Mouse (Mus musculus) 3T3-L1 (cell line): ENCODE data around the gene Xirp2.
A peak's percentile ranks its signal among the peaks of the same experiment; 100 is the strongest.

Experiments
- DNase-seq: peaks from one replicate; pipeline ENCODE4 v3.0.0-alpha.2; 2015; ENCODE audit warnings: low read depth, low spot score

The Xirp2 gene

DNA sequence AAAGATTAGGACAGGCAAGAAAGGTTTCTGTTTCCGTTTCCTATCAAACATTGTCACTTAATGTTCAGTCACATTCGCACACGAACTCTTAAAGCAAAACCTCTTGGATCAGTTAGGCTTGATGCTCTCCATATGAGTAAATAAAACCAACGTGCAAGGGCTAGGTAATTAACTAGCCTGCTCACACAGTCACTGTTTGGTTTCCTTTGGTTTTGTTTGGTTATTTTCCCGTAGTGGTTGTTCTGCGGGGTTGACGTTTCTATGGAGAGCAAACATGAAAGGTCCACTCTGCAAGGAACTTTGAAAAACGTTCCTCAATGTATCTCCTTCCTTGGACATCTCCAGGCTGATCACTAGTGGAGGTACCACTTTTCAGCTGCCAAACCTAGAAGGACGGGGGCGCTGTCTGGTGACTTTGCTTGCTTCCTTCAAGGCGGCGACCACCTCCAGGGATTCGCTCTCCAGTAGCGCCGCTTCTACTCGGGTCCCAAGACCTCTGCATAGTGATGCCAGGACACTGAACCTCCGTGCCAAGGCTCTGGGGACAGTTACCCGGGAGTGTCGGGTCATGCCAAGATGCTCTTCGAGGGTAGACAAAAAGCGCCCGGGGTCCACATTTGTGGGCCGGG lies 119.2 kb downstream of the Xirp2 start:
- DNase-seq = no peak

DNA sequence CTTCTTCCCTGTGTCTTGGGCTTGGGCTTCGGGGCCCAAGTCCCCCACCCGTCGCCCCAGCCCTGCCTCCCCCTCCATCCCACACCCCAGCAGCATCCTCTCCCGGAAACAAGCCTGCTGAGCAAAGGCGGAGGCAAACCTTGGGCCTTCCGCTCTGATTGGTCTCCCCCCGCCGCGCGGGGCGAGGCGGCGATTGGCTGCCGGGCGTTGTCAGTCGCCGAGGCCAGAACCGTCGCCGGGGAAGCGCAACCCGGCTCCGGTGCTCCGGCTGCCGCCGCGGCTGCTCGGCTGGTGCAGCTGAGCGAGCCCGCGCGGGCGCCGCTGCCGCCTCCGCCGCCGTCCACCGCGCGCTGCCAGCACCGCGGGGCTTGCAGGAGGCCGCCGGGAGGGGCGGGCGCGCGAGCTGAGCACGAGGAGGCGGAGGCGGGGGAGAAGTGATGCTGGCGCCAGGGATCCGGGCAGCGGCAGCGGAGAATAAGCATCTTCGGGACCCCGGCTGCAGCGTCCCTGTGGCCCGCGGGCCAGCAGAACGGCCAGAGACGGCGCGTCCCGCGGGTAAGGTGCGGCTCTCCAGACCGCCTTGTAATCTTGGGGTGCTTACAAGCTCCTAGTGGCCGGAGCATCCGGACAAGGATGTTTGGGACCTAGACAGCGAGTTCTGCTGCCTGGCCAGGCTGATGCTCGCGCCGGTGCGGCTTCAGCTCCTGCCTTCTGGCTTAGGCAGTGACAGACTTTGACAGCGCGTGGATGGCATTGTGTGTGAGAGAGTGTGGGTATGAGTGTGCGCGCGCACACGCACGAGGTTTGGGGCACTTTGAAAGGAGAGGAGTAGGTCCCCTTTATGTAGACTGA lies 119.9 kb downstream of the Xirp2 start, which contains the start of gene B3galt1:
B3galt1 (plus strand) TSS at position 392 of the 852 bp plus-strand sequence.
- no peak for DNase-seq

DNA sequence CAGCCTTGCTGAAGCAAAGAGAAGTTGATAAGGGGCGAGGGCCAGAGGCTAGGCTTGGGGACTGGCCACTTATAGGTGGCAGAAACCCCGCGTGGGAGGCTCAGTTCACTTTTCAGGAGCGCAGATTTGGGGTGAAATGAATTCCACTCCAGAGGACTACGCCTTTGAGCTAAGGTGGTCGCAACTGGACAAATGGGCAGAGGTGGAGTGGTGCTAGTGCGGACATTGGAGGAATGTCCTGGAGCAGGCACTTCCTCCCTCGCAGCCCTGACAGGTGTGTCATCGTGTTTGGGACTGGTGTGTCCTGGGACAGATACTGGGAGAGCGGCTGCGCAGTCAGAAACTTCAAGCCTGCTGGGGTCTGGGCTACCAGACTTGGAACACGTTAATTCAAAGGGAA lies 120.8 kb downstream of the Xirp2 start:
- DNase-seq = no peak

DNA sequence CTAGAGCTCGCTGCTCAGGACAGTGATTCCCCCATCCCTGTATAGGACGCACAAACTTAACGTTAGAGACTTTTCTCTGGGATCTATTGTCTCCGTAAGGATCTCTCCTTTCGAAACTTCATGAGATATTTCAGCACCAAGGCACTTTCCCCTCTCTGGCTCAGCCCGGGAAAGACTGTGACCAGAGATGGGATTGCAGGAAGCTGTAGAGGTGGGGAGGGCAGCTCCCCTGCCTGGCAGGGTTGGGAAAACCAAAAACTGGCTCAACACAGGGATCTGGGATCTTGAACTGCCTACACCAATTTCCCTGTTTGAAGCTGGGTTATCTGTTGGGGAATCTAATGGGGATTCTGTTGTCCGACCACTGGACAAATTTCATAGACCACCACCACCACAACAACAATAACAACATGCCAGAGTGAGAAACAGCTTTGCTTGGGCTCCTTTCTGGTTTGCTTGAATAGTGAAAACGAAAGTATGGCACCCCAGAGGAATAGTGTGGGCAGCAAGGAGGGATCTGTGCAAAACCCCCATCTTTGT lies 121.4 kb downstream of the Xirp2 start:
- DNase-seq = peak; percentile 9
